Mouse (Mus musculus): ENCODE data around the gene Gm49510. TPM values are rescaled to one million over a fixed set of nuclear protein-coding genes. Genes with fewer than 3 reads are reported as not detected.

The Gm49510 gene
- total and polyA plus RNA-seq, 3 experiments = 0.17 to 0.27 TPM; not detected in 1

- peaks cover 0 to 12% of the 10 kb centered on the region in 2 experiments; a peak in 2 of 4 replicates for H3K36me3 ChIP-seq (ENCODE audit: control insufficient read depth in 1 of 2, insufficient read depth in 2 of 2, low read length in 2 of 2)
- peak; percentile 37 for DNase-seq (ENCODE audit: low read depth, low spot score)
- peaks cover 20% of the 10 kb centered on the region for H3K79me2 ChIP-seq (ENCODE audit: control insufficient read depth, insufficient read depth, low read length, poor library complexity)
- H3K9ac ChIP-seq (ENCODE audit: control insufficient read depth, low read depth, low read length, poor library complexity, severe bottlenecking) = no peak overlapping the region
- H3K9me3 ChIP-seq (replicated peaks; ENCODE audit: insufficient read depth, low read length) = no peaks in the 10 kb centered on the region
- peak; percentile 37; the same call in 1 of the 2 replicates for TF ChIP-seq CHD2 (IDR thresholded peaks at IDR 0.05; ENCODE audit: low read length)
- no peak for TF ChIP-seq TAL1 (IDR thresholded peaks at IDR 0.05; ENCODE audit: low read length)
- TF ChIP-seq MYB (IDR thresholded peaks at IDR 0.05; ENCODE audit: low read depth, low read length) = peak; percentile 14; the same call in 1 of the 2 replicates
- peak; percentile 3 to 59; a peak in 2 of 4 replicates for TF ChIP-seq POLR2A (IDR thresholded peaks at IDR 0.05; ENCODE audit: control insufficient read depth in 1 of 2, insufficient read depth in 1 of 2, low read depth in 1 of 2, low read length in 2 of 2, poor library complexity in 1 of 2)
- TF ChIP-seq POLR2AphosphoS2 (IDR thresholded peaks at IDR 0.05; ENCODE audit: low read length) = peak; percentile 60; the same call in 1 of the 2 replicates
- TF ChIP-seq ELF1 (IDR thresholded peaks at IDR 0.05; ENCODE audit: low read depth, low read length) = no peak
- TF ChIP-seq BHLHE40 (IDR thresholded peaks at IDR 0.05; ENCODE audit: borderline replicate concordance, low read depth, low read length) = no peak
- H3K27me3 ChIP-seq (ENCODE audit: control insufficient read depth in 1 of 2, insufficient read depth in 2 of 2, low read length in 2 of 2) = no peaks in the 10 kb centered on the region
- peak overlapping the region; percentile 21 for H3K27ac ChIP-seq (ENCODE audit: control insufficient read depth, low read depth, low read length)
- peaks cover 3 to 26% of the 10 kb centered on the region in 2 experiments; a peak in 3 of 4 replicates for H3K4me1 ChIP-seq (ENCODE audit: control insufficient read depth in 1 of 2, insufficient read depth in 2 of 2, low read length in 2 of 2)
- no peak overlapping the region for H3K4me3 ChIP-seq (ENCODE audit: control insufficient read depth in 1 of 2, insufficient read depth in 1 of 2, low read depth in 2 of 2, low read length in 2 of 2)
Observed at GRCm38 (mm10) chr15:78930801-78931426, 31.4 kb downstream of the Gm49510 start.

- H3K9ac ChIP-seq (ENCODE audit: control insufficient read depth, low read depth, low read length, poor library complexity, severe bottlenecking) = no peak overlapping the region
- peaks cover 23% of the 10 kb centered on the region for H3K79me2 ChIP-seq (ENCODE audit: control insufficient read depth, insufficient read depth, low read length, poor library complexity)
- peaks cover 0 to 17% of the 10 kb centered on the region in 2 experiments; a peak in 2 of 4 replicates for H3K36me3 ChIP-seq (ENCODE audit: control insufficient read depth in 1 of 2, insufficient read depth in 2 of 2, low read length in 2 of 2)
- H3K27ac ChIP-seq (ENCODE audit: control insufficient read depth, low read depth, low read length) = peak overlapping the region; percentile 6; the same call in 1 of the 2 replicates
- H3K4me3 ChIP-seq (ENCODE audit: control insufficient read depth in 1 of 2, insufficient read depth in 1 of 2, low read depth in 2 of 2, low read length in 2 of 2) = no peak overlapping the region
- no peaks in the 10 kb centered on the region for H3K27me3 ChIP-seq (ENCODE audit: control insufficient read depth in 1 of 2, insufficient read depth in 2 of 2, low read length in 2 of 2)
- peak; percentile 94 for DNase-seq (ENCODE audit: low read depth, low spot score)
- no peaks in the 10 kb centered on the region for H3K9me3 ChIP-seq (replicated peaks; ENCODE audit: insufficient read depth, low read length)
- peaks cover 3 to 29% of the 10 kb centered on the region in 2 experiments; a peak in 3 of 4 replicates for H3K4me1 ChIP-seq (ENCODE audit: control insufficient read depth in 1 of 2, insufficient read depth in 2 of 2, low read length in 2 of 2)
- TF ChIP-seq ETS1 (IDR thresholded peaks at IDR 0.05; ENCODE audit: low read depth, low read length) (peak; percentile 32; the same call in 1 of the 2 replicates), SIN3A (IDR thresholded peaks at IDR 0.05; ENCODE audit: low read length) (peak; percentile 63), TAL1 (IDR thresholded peaks at IDR 0.05; ENCODE audit: low read length) (no peak), NELFE (IDR thresholded peaks at IDR 0.05; ENCODE audit: low read depth, low read length) (no peak), GATA1 (IDR thresholded peaks at IDR 0.05; ENCODE audit: low read depth, low read length) (no peak), MYC (IDR thresholded peaks at IDR 0.05; ENCODE audit: low read depth, low read length) (0 out of 2 replicates have a peak, but pooled peaks have one; percentile 13), CHD1 (IDR thresholded peaks at IDR 0.05; ENCODE audit: low read depth, low read length) (no peak), RAD21 (IDR thresholded peaks at IDR 0.05; ENCODE audit: low read depth, low read length) (peak; percentile 68), ELF1 (IDR thresholded peaks at IDR 0.05; ENCODE audit: low read depth, low read length) (0 out of 2 replicates have a peak, but pooled peaks have one; percentile 37), POLR2AphosphoS5 (IDR thresholded peaks at IDR 0.05; ENCODE audit: borderline replicate concordance, low read depth, low read length) (no peak), CTCF (IDR thresholded peaks at IDR 0.05 in 2 of 3, conservative IDR thresholded peaks at IDR 0.05 in 1 of 3; ENCODE audit: control insufficient read depth in 1 of 3, insufficient read depth in 1 of 3, low read depth in 2 of 3, low read length in 3 of 3, poor library complexity in 1 of 3, severe bottlenecking in 1 of 3) (peak; percentile 80 to 92 (median 86)), MAX (IDR thresholded peaks at IDR 0.05; ENCODE audit: low read length) (no peak; the same call in 1 of the 2 replicates), ZNF384 (IDR thresholded peaks at IDR 0.05; ENCODE audit: low read depth, low read length) (no peak), E2F4 (IDR thresholded peaks at IDR 0.05; ENCODE audit: borderline replicate concordance, low read depth, low read length) (no peak), USF1 (IDR thresholded peaks at IDR 0.05; ENCODE audit: low read depth, low read length) (no peak), JUND (IDR thresholded peaks at IDR 0.05; ENCODE audit: low read depth, low read length) (peak; percentile 25; the same call in 1 of the 2 replicates), RCOR1 (IDR thresholded peaks at IDR 0.05; ENCODE audit: low read depth, low read length) (no peak), MXI1 (IDR thresholded peaks at IDR 0.05; ENCODE audit: low read depth, low read length) (peak; percentile 50), SMC3 (IDR thresholded peaks at IDR 0.05; ENCODE audit: low read depth, low read length) (peak; percentile 92), MYB (IDR thresholded peaks at IDR 0.05; ENCODE audit: low read depth, low read length) (no peak), MAFK (IDR thresholded peaks at IDR 0.05; ENCODE audit: borderline replicate concordance, low read depth, low read length) (no peak), HCFC1 (IDR thresholded peaks at IDR 0.05; ENCODE audit: low read depth, low read length) (peak; percentile 52; the same call in 1 of the 2 replicates), UBTF (IDR thresholded peaks at IDR 0.05; ENCODE audit: borderline replicate concordance, insufficient read depth, low read depth, low read length) (no peak), ZKSCAN1 (IDR thresholded peaks at IDR 0.05; ENCODE audit: low read depth, low read length) (no peak), CHD2 (IDR thresholded peaks at IDR 0.05; ENCODE audit: low read length) (no peak), USF2 (IDR thresholded peaks at IDR 0.05; ENCODE audit: borderline replicate concordance in 1 of 2, insufficient read depth in 1 of 2, low read depth in 1 of 2, low read length in 2 of 2) (no peak), MAZ (IDR thresholded peaks at IDR 0.05; ENCODE audit: low read depth, low read length) (peak; percentile 59; the same call in 1 of the 2 replicates)
Observed at GRCm38 (mm10) chr15:78931577-78931976, 32.1 kb downstream of the Gm49510 start.

All from MEL (cell line).